Mouse (Mus musculus): ENCODE measurements around the gene Nsun2.

DNA sequence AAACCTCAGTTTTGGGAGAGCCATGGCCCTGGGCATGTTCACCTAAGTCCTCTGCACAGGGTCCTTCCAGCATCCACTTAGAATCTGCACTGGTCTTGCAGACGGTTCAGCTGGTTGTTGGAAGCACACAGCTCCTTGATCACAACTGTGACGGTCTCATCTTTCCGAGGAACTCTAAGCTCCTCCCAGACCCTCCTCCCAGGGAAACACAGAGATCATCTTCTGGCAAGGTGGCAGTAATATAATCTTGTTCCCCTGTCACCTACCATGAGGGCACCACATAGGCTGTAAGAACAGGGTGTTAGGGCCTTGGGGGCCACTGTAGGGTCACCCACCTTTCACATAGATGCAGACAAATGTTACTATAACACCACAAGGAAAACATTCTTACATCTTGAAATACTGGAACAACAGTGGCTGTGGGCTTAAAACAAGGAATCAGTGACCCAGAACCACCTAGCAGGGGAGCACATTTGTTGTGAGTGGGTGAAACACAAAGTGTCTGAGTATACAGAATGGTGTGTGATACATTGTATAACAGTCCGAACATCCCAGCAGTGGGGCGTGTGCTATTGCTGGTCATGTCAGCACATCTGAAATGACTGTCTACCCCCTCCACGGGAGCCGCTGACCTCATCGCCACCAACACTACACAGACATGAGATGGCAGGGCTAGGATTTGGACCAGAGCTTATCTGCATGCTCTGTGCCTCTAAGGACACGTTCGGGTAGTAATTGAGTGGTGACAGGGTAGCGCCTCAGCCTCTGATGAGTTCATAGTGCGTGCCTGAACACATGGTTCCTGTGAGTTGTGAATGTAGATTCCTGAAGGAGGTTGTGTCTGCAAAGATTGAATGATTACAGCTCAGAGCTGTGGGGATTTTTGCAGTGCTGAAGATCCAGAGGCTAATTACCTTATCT is 29.4 kb downstream of the Nsun2 start:
- no peak for TF ChIP-seq GATA1 (IDR thresholded peaks at IDR 0.05; ENCODE audit: low read length)
- no peak for TF ChIP-seq TAL1 (IDR thresholded peaks at IDR 0.05; ENCODE audit: low read length)
